Mouse (Mus musculus) neural tube, embryonic 15.5 days (tissue): ENCODE results near the gene Slc25a24. TPM values are rescaled to one million over a fixed set of nuclear protein-coding genes. Genes with fewer than 3 reads are reported as not detected.

Source experiments
- ATAC-seq: fragments of 200-750 bp; cut with Nextera tagmentation; 2 replicates; pipeline ENCODE4 v1.8.0; 2017; ENCODE audit warnings: mild to moderate bottlenecking, moderate TSS enrichment, moderate library complexity; ENCODE audit not compliant: low FRiP score
- H3K27ac ChIP-seq: fragments of 300-500 bp; sonication (generic); replicated peaks from 2 replicates; pipeline ENCODE4 v1.5.1; 2015; ENCODE audit warnings: mild to moderate bottlenecking, inconsistent platforms
- H3K27me3 ChIP-seq: fragments of 300-500 bp; sonication (generic); replicated peaks from 2 replicates; pipeline ENCODE4 v1.6.1; 2015; ENCODE audit warnings: inconsistent platforms
- H3K36me3 ChIP-seq: fragments of 300-500 bp; sonication (generic); 2 replicates; pipeline ENCODE4 v1.6.1; 2015; ENCODE audit warnings: inconsistent platforms
- H3K4me1 ChIP-seq: fragments of 300-500 bp; sonication (generic); 2 replicates; pipeline ENCODE4 v1.6.1; 2015; ENCODE audit warnings: inconsistent platforms
- H3K4me2 ChIP-seq: fragments of 300-500 bp; sonication (generic); 2 replicates; pipeline ENCODE4 v1.6.1; 2015; ENCODE audit warnings: inconsistent platforms, mild to moderate bottlenecking, moderate library complexity
- H3K4me3 ChIP-seq: fragments of 300-500 bp; sonication (generic); replicated peaks from 2 replicates; pipeline ENCODE4 v1.5.1; 2015; ENCODE audit warnings: mild to moderate bottlenecking, inconsistent platforms
- H3K9ac ChIP-seq: fragments of 300-500 bp; sonication (generic); replicated peaks from 2 replicates; pipeline ENCODE4 v1.6.1; 2015; ENCODE audit warnings: mild to moderate bottlenecking, inconsistent platforms
- H3K9me3 ChIP-seq: fragments of 300-500 bp; sonication (generic); replicated peaks from 2 replicates; pipeline ENCODE4 v1.6.1; 2016; ENCODE audit warnings: inconsistent platforms
- WGBS: fragments of 180-500 bp; shearing (Covaris S2); methylation state at CpG from one replicate; pipeline ENCODE4 v1.1.7; 2015; ENCODE audit warnings: mixed read lengths; 5-methylcytosine and 5-hydroxymethylcytosine counted together
- polyA plus RNA-seq: library from polyadenylated mRNA; unstranded; fragments of >200 nt; fragmentation: Nextera tagmentation; extraction: Ambion mirVana; gene quantifications from 2 replicates; pipeline ENCODE4 v1.2.1, GENCODE M21; 2015

The Slc25a24 gene
- polyA plus RNA-seq, 1 experiment from 2014 or later: 4.4 TPM

DNA sequence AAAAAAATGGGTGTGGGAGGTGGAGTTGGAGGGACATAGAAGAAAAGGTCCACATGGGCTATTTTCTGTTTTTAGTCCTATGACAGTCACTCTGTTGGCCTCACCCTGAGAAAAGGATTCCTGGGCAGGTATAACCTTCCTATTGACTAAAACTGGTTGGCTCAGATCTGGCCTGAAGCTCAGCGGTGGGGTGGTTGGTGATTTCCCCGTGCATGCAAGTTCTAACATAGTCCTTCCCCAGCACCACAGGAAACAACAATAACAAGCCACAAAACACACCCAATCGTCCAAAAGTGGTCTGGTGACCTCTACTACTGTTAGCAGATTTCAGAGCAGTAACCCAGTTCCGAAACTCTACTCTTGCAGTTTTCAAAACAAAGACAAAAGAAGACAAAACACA is 10.0 kb downstream of the Slc25a24 start:
- Histone ChIP-seq H3K4me3 (no peak overlapping the region), H3K9ac (no peak overlapping the region), H3K27ac (no peak overlapping the region), H3K9me3 (no peaks in the 10 kb centered on the region), H3K4me2 (no peak overlapping the region), H3K4me1 (no peaks in the 10 kb centered on the region), H3K27me3 (no peaks in the 10 kb centered on the region), H3K36me3 (no peaks in the 10 kb centered on the region)
- 89% methylated on average over 4 of the region's 4 CpGs for WGBS
- no peak for ATAC-seq

DNA sequence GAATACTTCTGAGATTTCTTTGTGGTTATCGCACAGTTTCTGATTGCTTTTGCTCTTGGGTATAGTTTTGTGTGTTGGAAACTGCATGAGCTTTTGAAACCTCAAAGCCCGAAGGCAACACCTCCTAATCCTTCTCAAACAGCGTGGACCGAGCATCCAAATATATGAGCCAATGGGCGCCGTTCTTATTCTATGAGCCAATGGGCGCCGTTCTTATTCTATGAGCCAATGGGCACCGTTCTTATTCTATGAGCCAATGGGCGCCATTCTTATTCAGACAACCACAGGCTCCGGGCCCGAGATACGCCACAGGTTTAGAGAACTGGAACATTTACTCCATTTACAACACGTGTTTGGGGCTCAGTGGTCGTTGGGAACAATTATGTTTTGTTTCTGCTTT is 11.1 kb downstream of the Slc25a24 start:
- Histone ChIP-seq H3K27ac (no peak overlapping the region), H3K4me2 (no peak overlapping the region), H3K9ac (no peak overlapping the region), H3K27me3 (no peaks in the 10 kb centered on the region), H3K4me3 (no peak overlapping the region), H3K36me3 (no peaks in the 10 kb centered on the region), H3K4me1 (no peaks in the 10 kb centered on the region), H3K9me3 (no peaks in the 10 kb centered on the region)
- 91% methylated on average over 15 of the region's 15 CpGs for WGBS
- ATAC-seq: no peak

DNA sequence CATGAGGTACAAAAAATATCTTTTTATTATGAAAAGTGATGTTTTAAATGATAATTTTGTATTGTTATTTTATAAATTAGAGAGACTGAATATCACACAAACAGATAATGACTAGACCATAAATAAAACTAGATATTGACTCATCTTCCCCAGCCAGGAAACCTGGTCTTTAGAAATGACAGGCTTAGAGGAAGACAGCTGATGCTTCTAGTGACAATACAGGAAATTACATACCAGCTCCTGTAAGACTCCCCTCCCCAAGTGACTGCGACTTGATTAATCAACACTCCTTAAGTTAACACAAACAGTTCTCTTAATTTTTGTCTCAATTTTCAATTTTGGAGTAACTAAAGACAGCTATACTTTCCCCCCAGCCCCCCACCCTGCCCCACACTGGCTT is 12.4 kb downstream of the Slc25a24 start:
- Histone ChIP-seq H3K4me2 (no peak overlapping the region), H3K9ac (no peak overlapping the region), H3K27me3 (no peaks in the 10 kb centered on the region), H3K4me1 (no peaks in the 10 kb centered on the region), H3K36me3 (no peaks in the 10 kb centered on the region), H3K4me3 (no peak overlapping the region), H3K27ac (no peak overlapping the region), H3K9me3 (no peaks in the 10 kb centered on the region)
- ATAC-seq: no peak
- 88% methylated on average over 1 of the region's 1 CpGs for WGBS

DNA sequence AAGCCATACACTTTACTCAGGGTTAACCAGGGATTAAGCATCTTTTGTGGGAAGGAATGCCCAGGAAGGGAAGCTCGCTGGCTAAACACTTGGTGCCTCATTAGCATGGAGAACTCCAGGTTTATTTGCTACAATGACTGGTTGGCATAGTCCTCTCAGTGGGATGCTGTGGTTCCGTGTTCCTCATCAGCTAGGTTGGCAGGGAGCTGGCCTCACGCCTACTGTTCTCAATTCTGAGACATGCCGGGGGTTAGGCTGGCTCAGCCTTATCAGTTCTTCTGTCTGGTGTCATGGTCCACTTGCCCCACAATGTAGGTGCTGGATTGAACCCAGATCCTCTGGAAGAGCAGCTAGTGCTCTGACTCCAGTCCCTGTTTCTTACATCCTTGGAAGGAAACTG is 29.6 kb downstream of the Slc25a24 start:
- no peaks in the 10 kb centered on the region for H3K27me3 ChIP-seq
- H3K9ac ChIP-seq: no peak overlapping the region
- no peak overlapping the region for H3K27ac ChIP-seq
- no peak for ATAC-seq
- H3K4me1 ChIP-seq: no peaks in the 10 kb centered on the region; the same call in 1 of the 2 replicates
- no peaks in the 10 kb centered on the region for H3K9me3 ChIP-seq
- H3K4me3 ChIP-seq: no peak overlapping the region
- WGBS: 81% methylated on average over 4 of the region's 4 CpGs
- H3K4me2 ChIP-seq: no peak overlapping the region
- no peaks in the 10 kb centered on the region for H3K36me3 ChIP-seq

DNA sequence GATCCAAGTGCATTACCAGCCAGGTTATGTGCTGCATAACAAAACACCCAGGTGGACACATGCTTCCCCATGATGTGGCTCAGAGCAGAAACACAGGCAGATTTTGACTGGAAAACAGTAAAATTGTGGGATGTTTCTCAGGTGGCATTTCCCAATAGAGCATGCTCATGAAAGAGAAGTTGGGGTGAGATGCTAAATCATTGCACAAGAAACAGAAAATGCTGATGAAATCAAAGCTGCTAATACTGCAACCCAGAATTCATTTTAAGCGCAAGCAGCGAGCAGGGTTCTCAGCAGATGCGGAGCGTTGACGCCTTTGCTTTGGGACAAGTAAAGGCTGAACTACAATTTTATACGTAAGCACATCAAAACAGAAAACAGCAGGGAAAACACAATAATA is 30.5 kb downstream of the Slc25a24 start:
- no peak overlapping the region for H3K4me2 ChIP-seq
- no peaks in the 10 kb centered on the region for H3K9me3 ChIP-seq
- no peak overlapping the region for H3K9ac ChIP-seq
- H3K27me3 ChIP-seq: no peaks in the 10 kb centered on the region
- no peak for ATAC-seq
- H3K27ac ChIP-seq: no peak overlapping the region
- no peaks in the 10 kb centered on the region for H3K36me3 ChIP-seq
- peaks cover 2% of the 10 kb centered on the region; the same call in 1 of the 2 replicates for H3K4me1 ChIP-seq
- no peak overlapping the region for H3K4me3 ChIP-seq
- 89% methylated on average over 6 of the region's 6 CpGs for WGBS

DNA sequence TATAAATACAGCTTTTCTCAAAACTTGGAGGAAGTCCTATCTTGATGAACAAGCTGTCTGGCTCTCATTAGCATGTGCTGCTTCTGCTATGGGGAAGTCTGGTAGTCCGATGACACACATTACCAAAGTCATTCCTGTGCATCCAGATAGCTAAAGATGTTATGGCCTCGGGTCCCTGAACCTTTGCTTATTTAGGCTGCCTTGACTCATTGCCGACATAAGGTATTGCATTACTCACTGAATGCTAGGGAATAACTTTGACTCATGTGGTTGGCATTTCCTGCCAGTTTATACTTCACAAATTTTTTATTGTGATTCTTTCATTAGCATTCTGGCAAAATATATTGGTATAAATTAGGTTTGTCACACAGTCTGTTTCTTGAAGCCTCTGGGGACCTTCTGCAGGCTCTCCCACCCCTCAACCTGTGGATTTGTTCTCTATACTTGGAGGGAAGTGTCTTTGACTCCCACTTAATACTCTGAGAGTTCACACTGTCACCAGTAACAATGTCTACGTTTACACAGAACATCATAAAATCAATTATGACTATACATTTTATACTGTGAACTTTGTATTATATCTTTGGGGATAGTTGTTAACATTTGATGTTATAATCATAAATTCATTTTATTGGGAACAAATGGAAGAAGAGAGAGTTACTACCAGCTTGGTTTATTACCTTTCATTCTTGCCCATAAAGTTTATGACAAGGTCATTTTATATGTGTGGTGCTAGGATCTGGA is 33.1 kb downstream of the Slc25a24 start:
- Histone ChIP-seq H3K9me3 (no peaks in the 10 kb centered on the region), H3K4me1 (peaks cover 2% of the 10 kb centered on the region; the same call in 1 of the 2 replicates), H3K4me3 (no peak overlapping the region), H3K27me3 (no peaks in the 10 kb centered on the region), H3K36me3 (no peaks in the 10 kb centered on the region), H3K9ac (no peak overlapping the region), H3K4me2 (no peak overlapping the region), H3K27ac (no peak overlapping the region)
- ATAC-seq: no peak
- 85% methylated on average over 4 of the region's 4 CpGs for WGBS

DNA sequence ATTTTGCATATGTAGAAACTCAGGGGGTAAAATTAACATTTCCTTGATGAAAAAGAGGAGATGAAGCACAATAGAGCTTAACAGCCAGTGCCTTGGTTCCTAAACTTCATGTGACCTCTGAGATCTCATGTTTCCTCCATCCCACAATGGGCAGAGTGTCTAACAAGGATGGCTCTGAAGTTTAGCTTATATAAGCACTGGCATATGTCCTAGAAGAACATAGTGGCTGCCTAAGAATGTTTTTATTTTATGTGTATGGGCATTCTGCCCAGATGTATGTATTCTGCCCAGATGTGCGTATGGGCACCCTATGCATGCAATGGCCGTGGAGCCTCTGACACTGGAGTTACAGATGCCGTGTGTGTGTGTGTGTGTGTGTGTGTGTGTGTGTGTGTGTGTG is 34.5 kb downstream of the Slc25a24 start:
- H3K9me3 ChIP-seq: no peaks in the 10 kb centered on the region
- H3K36me3 ChIP-seq: no peaks in the 10 kb centered on the region
- H3K4me2 ChIP-seq: no peak overlapping the region
- no peak overlapping the region for H3K27ac ChIP-seq
- no peak overlapping the region for H3K9ac ChIP-seq
- H3K4me3 ChIP-seq: no peak overlapping the region
- no peak for ATAC-seq
- H3K4me1 ChIP-seq: peaks cover 2% of the 10 kb centered on the region; the same call in 1 of the 2 replicates
- no peaks in the 10 kb centered on the region for H3K27me3 ChIP-seq
- WGBS: 75% methylated on average over 3 of the region's 3 CpGs

DNA sequence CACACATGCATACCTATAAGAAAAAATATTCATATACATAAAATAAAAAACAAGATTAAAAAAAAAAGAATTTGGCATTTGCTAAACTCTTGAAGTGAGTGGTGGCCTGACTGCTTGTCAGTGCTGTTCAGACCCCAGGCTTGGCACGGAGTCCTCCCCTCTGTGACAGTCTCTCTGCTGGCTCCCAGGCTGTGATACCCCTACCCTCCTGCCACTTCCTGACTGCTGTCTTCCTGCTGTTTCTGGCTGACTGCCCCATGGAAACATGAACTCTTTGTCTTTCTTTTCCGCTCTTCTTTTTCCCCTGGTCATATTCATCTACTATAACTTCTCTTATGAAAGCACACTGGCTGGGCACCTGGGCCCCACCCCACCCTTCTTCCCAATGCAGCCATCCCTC is 41.1 kb downstream of the Slc25a24 start:
- 77% methylated on average over 2 of the region's 2 CpGs for WGBS
- ATAC-seq: no peak
- no peak overlapping the region for H3K27ac ChIP-seq
- H3K4me2 ChIP-seq: no peak overlapping the region
- no peaks in the 10 kb centered on the region for H3K9me3 ChIP-seq
- no peak overlapping the region for H3K4me3 ChIP-seq
- H3K4me1 ChIP-seq: no peaks in the 10 kb centered on the region
- no peaks in the 10 kb centered on the region for H3K27me3 ChIP-seq
- H3K36me3 ChIP-seq: 0 out of 2 replicates have a peak, but pooled peaks cover 4% of the 10 kb centered on the region
- H3K9ac ChIP-seq: no peak overlapping the region

DNA sequence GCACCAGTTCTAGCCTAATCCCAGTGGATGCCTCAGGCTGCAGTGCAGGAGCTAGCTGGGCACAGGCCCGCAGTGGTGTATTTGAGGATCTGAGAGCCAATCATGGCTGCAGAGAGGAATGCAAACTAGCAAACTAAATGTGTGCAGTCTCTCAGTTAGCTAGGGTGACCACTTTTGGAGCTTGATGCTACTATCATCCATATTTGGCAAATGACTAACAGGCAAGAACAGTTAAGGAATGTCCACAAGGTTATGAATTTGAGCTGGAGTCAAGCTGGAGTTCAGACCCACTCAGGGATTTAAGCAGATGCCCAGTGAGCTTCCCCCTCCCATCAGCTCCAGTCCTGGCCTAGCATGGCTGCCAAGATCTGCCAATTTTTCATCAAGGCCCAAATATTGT is 41.7 kb downstream of the Slc25a24 start:
- WGBS: 76% methylated on average over 1 of the region's 1 CpGs
- ATAC-seq: no peak

DNA sequence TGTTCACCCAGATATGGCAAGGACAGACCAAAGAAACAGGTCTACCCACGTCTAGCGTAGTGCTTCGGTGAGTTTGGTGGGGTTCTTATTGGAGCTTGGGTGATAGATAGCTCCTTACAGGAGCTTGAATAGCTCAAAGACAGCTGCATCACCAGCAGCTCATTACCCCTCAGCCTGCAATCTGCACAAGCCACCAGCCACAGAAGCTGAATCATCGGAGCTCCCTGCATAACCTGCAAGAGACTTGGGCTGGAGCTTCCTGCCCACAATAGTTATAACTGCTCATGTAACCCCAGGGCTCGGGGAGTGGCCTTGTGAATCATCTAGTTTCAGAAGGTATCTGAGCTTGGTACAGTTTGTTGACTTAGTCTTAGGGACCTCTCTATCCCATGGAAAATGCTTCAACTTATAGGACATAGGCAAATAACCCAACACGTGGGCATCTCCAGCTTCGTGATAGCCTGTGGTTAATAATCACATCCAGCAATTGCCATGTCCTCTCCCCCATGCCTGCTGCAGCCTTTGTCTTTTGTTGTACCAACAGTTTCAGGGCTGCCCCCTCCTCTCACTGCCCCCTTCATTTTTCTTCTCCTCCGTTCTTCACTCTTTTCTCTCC is 42.4 kb downstream of the Slc25a24 start:
- H3K4me2 ChIP-seq: no peak overlapping the region
- ATAC-seq: no peak
- H3K4me3 ChIP-seq: no peak overlapping the region
- H3K9me3 ChIP-seq: no peaks in the 10 kb centered on the region
- H3K4me1 ChIP-seq: no peaks in the 10 kb centered on the region
- H3K27ac ChIP-seq: no peak overlapping the region
- H3K36me3 ChIP-seq: 0 out of 2 replicates have a peak, but pooled peaks cover 4% of the 10 kb centered on the region
- 88% methylated on average over 8 of the region's 8 CpGs for WGBS
- H3K27me3 ChIP-seq: no peaks in the 10 kb centered on the region
- H3K9ac ChIP-seq: no peak overlapping the region

More for the DNA sequence above, 41.7 kb downstream of the Slc25a24 start:
- Histone ChIP-seq H3K4me2 (no peak overlapping the region), H3K9me3 (no peaks in the 10 kb centered on the region), H3K27ac (no peak overlapping the region), H3K4me1 (no peaks in the 10 kb centered on the region), H3K27me3 (no peaks in the 10 kb centered on the region), H3K4me3 (no peak overlapping the region), H3K9ac (no peak overlapping the region), H3K36me3 (0 out of 2 replicates have a peak, but pooled peaks cover 4% of the 10 kb centered on the region)

DNA sequence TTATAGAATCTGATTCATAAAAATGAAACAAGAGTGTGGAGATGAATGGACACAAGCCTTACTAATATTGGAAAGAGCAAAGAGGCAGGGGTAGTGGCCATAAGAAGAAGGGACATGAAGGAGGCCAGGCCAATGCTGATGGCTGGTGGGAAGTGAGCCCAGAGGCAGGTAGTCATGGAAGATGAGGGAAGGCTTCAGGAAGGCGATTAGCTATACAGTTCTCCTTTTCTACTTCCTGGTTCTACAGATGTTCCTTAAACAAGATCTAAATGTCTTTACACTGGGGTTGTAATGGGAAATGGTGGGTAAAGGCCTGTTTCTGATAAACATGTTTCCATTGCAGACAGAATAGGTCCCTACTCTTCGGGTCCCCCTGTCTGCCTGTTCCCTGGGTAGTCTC is 46.2 kb downstream of the Slc25a24 start:
- Histone ChIP-seq H3K4me1 (peaks cover 3% of the 10 kb centered on the region; the same call in 1 of the 2 replicates), H3K9ac (no peak overlapping the region), H3K9me3 (no peaks in the 10 kb centered on the region), H3K4me2 (no peak overlapping the region), H3K4me3 (no peak overlapping the region), H3K27me3 (no peaks in the 10 kb centered on the region), H3K36me3 (0 out of 2 replicates have a peak, but pooled peaks cover 4% of the 10 kb centered on the region), H3K27ac (no peak overlapping the region)
- 98% methylated on average over 2 of the region's 2 CpGs for WGBS
- no peak for ATAC-seq
